Mouse (Mus musculus) bone marrow macrophage, adult 2 months (primary cell): Measurements from ENCODE around the gene Mfrp. TPM values are rescaled to one million over a fixed set of nuclear protein-coding genes. Genes with fewer than 3 reads are reported as not detected.

Experiments
- H3K27ac ChIP-seq: 2 replicates; pipeline ENCODE4 v1.5.1; 2012; ENCODE audit warnings: low read depth, low read length; ENCODE audit not compliant: insufficient read depth
- H3K4me1 ChIP-seq: 2 replicates; pipeline ENCODE4 v1.6.1; 2012; ENCODE audit warnings: low read length; ENCODE audit not compliant: control insufficient read depth, insufficient read depth
- H3K4me3 ChIP-seq: 2 replicates; pipeline ENCODE4 v1.5.1; 2012; ENCODE audit warnings: mild to moderate bottlenecking, low read length, moderate library complexity; ENCODE audit not compliant: insufficient read depth
- CTCF ChIP-seq: IDR thresholded peaks from 2 replicates; pipeline ENCODE4 v1.5.1; 2012; ENCODE audit warnings: low read depth, mild to moderate bottlenecking, low read length, moderate library complexity
- POLR2A ChIP-seq: IDR thresholded peaks from 2 replicates; pipeline ENCODE4 v1.6.1; 2012; ENCODE audit warnings: mild to moderate bottlenecking, low read depth, low read length, borderline replicate concordance
- polyA plus RNA-seq: library from polyadenylated mRNA; stranded (reverse); fragments of >200 nt; gene quantifications from 2 replicates; pipeline ENCODE4 v1.2.4, GENCODE M21; 2012; ENCODE audit not compliant: missing spikeins, insufficient read depth, insufficient read length

Gene Mfrp
- polyA plus RNA-seq, 1 experiment = not detected

DNA sequence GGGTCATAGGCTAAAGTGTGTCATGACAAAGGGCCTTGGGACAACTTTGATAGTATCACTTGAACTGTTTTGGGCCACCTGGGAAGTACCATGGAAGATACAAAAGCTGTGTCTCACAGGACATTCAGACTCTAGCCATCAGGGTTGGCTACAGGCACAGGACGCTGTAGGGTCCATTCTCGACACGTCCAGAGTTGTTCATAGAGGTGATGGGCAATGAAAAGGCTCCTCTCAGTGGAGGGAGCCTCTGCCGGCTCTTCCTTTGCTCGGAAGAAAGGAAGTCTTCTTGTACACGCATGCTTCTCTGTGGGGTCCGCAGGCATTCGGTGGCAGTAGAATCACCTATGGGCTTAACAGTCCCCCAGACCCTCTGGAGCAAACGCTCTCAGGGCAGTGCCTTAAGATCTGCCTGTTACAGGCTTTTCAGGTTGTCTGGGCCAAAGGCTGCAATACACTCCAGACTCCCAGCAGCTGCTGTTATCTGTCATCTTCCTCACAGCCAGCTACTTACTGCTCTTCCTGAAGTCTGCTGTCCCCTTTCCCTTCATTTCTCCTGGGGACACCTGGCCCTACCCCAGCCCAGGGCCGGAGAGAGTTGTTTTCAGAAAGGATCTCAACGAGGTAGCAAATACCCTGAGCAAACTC, 24.1 kb upstream of the Mfrp start:
- H3K4me3 ChIP-seq = no peak overlapping the region
- H3K27ac ChIP-seq = no peak overlapping the region
- peaks cover 17% of the 10 kb centered on the region for H3K4me1 ChIP-seq
- TF ChIP-seq CTCF (no peak), POLR2A (no peak)

- Histone ChIP-seq H3K4me3 (no peak overlapping the region), H3K4me1 (peaks cover 24% of the 10 kb centered on the region), H3K27ac (no peak overlapping the region)
- TF ChIP-seq POLR2A (no peak), CTCF (no peak)
These were observed 23.3 kb upstream of the Mfrp start for GRCm38 (mm10) chr9:44078136-44078797.

- Histone ChIP-seq H3K27ac (no peak overlapping the region), H3K4me3 (no peak overlapping the region), H3K4me1 (peaks cover 28% of the 10 kb centered on the region)
- no peak for TF ChIP-seq CTCF
- no peak for TF ChIP-seq POLR2A
These were observed 22.4 kb upstream of the Mfrp start for GRCm38 (mm10) chr9:44078955-44079756.

GRCm38 (mm10) chr9:44079997-44080780, 21.3 kb upstream of the Mfrp start:
- H3K27ac ChIP-seq = no peak overlapping the region
- TF ChIP-seq CTCF (no peak), POLR2A (no peak)
- no peak overlapping the region for H3K4me3 ChIP-seq
- H3K4me1 ChIP-seq = peaks cover 28% of the 10 kb centered on the region

GRCm38 (mm10) chr9:44080953-44081352, 20.6 kb upstream of the Mfrp start:
- no peak overlapping the region for H3K4me3 ChIP-seq
- no peak overlapping the region for H3K27ac ChIP-seq
- TF ChIP-seq POLR2A (no peak), CTCF (no peak)
- peaks cover 31% of the 10 kb centered on the region for H3K4me1 ChIP-seq

GRCm38 (mm10) chr9:44081581-44081980, 19.9 kb upstream of the Mfrp start:
- TF ChIP-seq CTCF = no peak
- no peak for TF ChIP-seq POLR2A
- Histone ChIP-seq H3K4me1 (peaks cover 31% of the 10 kb centered on the region), H3K27ac (no peak overlapping the region), H3K4me3 (no peak overlapping the region)

DNA sequence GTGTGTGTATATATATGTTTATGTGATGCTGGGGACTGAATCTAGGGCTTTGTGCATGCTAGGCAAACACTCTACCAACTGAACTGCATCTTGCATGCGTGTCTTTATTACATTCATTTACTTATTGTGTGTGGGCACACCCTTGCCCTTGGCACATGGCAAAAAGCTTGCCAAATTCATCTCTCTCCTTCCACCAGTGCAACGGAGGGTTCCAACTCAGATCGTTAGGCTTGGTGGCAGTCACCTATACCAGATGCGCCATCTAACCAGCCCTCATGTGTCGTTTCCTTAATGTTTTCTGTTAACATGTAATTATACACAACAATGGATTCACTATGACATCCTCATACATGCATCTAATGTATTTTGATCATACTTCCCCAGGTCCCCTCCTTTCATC, 19.3 kb upstream of the Mfrp start:
- Histone ChIP-seq H3K4me1 (peaks cover 31% of the 10 kb centered on the region), H3K27ac (no peak overlapping the region), H3K4me3 (no peak overlapping the region)
- TF ChIP-seq CTCF = no peak
- no peak for TF ChIP-seq POLR2A

DNA sequence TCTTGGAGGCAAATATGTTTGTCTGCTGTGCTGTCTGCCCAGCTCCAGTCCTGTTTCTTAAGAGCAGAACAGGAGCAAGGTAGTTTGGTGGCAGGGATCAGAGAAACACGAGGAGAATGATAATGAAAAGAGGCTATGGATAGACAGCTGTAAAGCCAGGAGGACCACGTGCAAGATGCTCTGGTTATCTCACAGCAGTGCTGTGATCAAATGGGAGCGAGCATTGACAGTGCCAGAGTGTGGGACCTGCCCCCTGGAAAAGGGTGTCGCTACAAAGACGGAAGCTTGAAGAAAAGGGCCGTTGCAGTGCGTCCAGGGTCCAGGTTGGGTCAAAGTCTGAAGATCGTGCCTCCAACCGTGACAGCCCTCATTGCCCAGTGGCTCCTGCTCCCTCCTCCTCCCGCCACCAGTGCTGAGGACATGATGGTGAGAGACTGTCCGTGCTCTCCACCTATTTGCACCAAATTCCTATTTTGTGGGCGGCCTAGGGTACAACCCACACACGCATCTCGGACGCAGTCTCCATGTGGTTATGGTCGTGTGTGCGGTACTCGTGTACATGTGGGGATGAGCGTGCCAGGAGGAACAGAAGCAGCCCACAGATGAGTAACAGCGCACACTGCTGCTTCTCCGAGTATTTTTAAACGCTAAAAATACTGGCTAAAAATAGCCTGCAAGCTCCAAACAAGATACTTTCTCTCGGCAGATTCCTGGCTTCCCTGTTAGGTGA, 18.0 kb upstream of the Mfrp start:
- peak overlapping the region; percentile 61 for H3K4me3 ChIP-seq
- TF ChIP-seq POLR2A (no peak), CTCF (no peak)
- H3K27ac ChIP-seq = no peak overlapping the region
- H3K4me1 ChIP-seq = peaks cover 41% of the 10 kb centered on the region

GRCm38 (mm10) chr9:44084236-44084635, 17.3 kb upstream of the Mfrp start:
- peaks cover 36% of the 10 kb centered on the region for H3K4me1 ChIP-seq
- no peak for TF ChIP-seq CTCF
- no peak for TF ChIP-seq POLR2A
- peak overlapping the region; percentile 61 for H3K4me3 ChIP-seq
- H3K27ac ChIP-seq = 0 out of 2 replicates have a peak overlapping the region, but pooled peaks have one; percentile 2

DNA sequence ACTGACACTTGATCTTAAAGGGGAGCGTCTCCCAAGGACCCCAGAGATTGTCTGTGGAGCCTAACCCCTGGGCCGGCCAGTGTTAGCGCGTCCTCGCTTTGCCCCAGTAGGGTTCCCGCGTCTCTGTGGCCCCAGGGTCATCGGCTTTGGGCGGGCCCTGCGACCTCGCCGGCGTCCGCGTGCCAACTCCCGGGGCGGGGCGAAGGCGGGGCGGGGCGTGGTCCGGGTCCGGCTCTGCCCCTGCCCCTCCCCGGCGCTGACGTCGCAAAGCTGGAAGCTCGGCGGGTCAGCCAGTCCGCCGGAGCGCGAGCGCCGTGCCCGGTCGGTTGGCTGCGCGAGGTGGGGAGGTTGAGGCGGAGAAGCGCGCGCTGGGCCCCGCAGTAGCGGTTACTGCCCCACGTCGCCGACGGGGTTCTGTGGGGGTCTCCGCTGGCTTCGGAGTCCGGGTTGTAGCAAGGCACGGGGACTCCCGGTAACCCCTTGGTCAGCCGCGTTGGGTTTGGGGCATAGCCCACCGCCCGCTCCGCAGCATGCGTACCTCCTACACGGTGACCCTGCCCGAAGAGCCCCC, 16.8 kb upstream of the Mfrp start:
- H3K27ac ChIP-seq = no peak overlapping the region
- no peak; the same call in 1 of the 2 replicates for TF ChIP-seq POLR2A
- TF ChIP-seq CTCF = no peak
- peaks cover 36% of the 10 kb centered on the region for H3K4me1 ChIP-seq
- peak overlapping the region; percentile 61 for H3K4me3 ChIP-seq
